Mouse (Mus musculus) forebrain, embryonic 14.5 days (tissue): ENCODE results near the gene Vars2. TPM values are rescaled to one million over a fixed set of nuclear protein-coding genes. Genes with fewer than 3 reads are reported as not detected.

Experiments used
- ATAC-seq: fragments of 200-750 bp; cut with Nextera tagmentation; 2 replicates; pipeline ENCODE4 v1.8.0; 2017; ENCODE audit warnings: mild to moderate bottlenecking, moderate library complexity
- DNase-seq: peaks from one replicate; pipeline ENCODE4 v3.0.0-alpha.2; 2015; ENCODE audit warnings: low spot score
- H3K27ac ChIP-seq: fragments of 300-500 bp; sonication (generic); 2 replicates; pipeline ENCODE4 v1.5.1; 2014; ENCODE audit warnings: low read depth, mild to moderate bottlenecking, control low read depth, low read length, moderate library complexity
- H3K27me3 ChIP-seq: fragments of 300-500 bp; sonication (generic); replicated peaks from 2 replicates; pipeline ENCODE4 v1.6.1; 2014; ENCODE audit warnings: low read length, control low read depth, mixed read lengths; ENCODE audit not compliant: control insufficient read depth, insufficient read depth
- H3K36me3 ChIP-seq: fragments of 300-500 bp; sonication (generic); 2 replicates; pipeline ENCODE4 v1.6.1; 2014; ENCODE audit warnings: low read length, control low read depth; ENCODE audit not compliant: control insufficient read depth, insufficient read depth
- H3K4me1 ChIP-seq: fragments of 300-500 bp; sonication (generic); 2 replicates; pipeline ENCODE4 v1.6.1; 2014; ENCODE audit warnings: antibody characterized with exemption, low read length, control low read depth; ENCODE audit not compliant: control insufficient read depth, insufficient read depth
- H3K4me2 ChIP-seq: fragments of 300-500 bp; sonication (generic); 2 replicates; pipeline ENCODE4 v1.6.1; 2014; ENCODE audit warnings: mild to moderate bottlenecking, control low read depth, low read length
- H3K4me3 ChIP-seq: fragments of 300-500 bp; sonication (generic); 2 replicates; pipeline ENCODE4 v1.5.1; 2014; ENCODE audit warnings: low read depth, low read length, control low read depth
- H3K9ac ChIP-seq: fragments of 300-500 bp; sonication (generic); 2 replicates; pipeline ENCODE4 v1.6.1; 2014; ENCODE audit warnings: mild to moderate bottlenecking, low read length, control low read depth, moderate library complexity
- H3K9me3 ChIP-seq: fragments of 300-500 bp; sonication (generic); replicated peaks from 2 replicates; pipeline ENCODE4 v1.6.1; 2016; ENCODE audit warnings: low read length, control low read depth, mixed read lengths; ENCODE audit not compliant: control insufficient read depth
- WGBS: fragments of 180-500 bp; shearing (Covaris S2); extraction: QIAGEN DNeasy Blood & Tissue Kit; methylation state at CpG from one replicate; pipeline ENCODE4 v1.1.7; 2014; 5-methylcytosine and 5-hydroxymethylcytosine counted together
- polyA plus RNA-seq: library from polyadenylated mRNA; unstranded; fragments of >200 nt; fragmentation: Nextera tagmentation; extraction: Ambion mirVana; gene quantifications from 2 replicates; pipeline ENCODE4 v1.2.1, GENCODE M21; 2014

Gene Vars2
- polyA plus RNA-seq, 1 experiment from 2014 or later: 9.3 TPM

DNA sequence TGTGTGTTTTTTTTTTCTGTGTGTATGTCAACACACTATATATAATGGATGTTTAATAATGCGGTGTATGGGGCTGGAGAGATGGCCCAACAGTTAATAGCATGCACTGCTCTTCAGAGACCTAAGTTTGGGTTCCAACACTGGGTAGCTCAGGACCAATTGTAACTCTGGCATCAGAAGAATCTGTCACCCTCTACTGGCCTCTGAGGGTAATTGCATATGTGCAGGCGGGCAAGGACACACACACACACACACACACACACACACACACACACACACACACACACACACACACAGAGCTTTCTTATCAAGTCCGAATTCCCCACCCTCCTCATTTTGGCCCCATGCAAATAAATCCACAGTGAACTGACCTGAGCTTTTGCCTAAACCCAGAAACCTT, 32.2 kb downstream of the Vars2 start:
- Histone ChIP-seq H3K27ac (no peak overlapping the region), H3K4me2 (no peak overlapping the region), H3K9me3 (no peaks in the 10 kb centered on the region), H3K36me3 (no peaks in the 10 kb centered on the region), H3K9ac (no peak overlapping the region), H3K27me3 (no peaks in the 10 kb centered on the region), H3K4me1 (peaks cover 3% of the 10 kb centered on the region; the same call in 1 of the 2 replicates), H3K4me3 (no peak overlapping the region)
- ATAC-seq (no peak), DNase-seq (peak; percentile 4)
- 83% methylated on average over 3 of the region's 3 CpGs for WGBS

DNA sequence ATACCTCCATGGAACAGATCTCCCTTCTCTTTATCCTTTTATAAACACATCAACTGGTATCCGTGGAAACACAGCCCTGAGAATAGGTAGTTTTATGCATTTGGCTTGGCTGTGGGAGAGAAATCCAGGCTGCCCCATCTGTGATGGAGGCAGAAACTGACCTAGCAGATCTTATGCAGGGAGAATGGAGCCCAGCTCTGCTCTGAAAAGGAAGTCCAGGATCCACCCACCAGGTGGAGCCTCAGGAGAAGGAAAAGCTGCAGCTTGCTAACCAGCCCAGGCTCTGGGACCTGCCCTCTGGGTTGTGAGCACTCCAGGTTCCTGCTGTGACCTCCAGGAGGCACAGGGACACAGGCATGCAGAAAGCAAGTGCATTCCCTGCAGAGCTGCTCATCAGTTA, 33.4 kb downstream of the Vars2 start:
- Histone ChIP-seq H3K4me1 (peaks cover 3% of the 10 kb centered on the region; the same call in 1 of the 2 replicates), H3K9me3 (no peaks in the 10 kb centered on the region), H3K4me2 (no peak overlapping the region), H3K9ac (no peak overlapping the region), H3K27me3 (no peaks in the 10 kb centered on the region), H3K27ac (no peak overlapping the region), H3K36me3 (no peaks in the 10 kb centered on the region), H3K4me3 (no peak overlapping the region)
- ATAC-seq: no peak
- WGBS: 3% methylated on average over 1 of the region's 1 CpGs
- peak; percentile 33 for DNase-seq

DNA sequence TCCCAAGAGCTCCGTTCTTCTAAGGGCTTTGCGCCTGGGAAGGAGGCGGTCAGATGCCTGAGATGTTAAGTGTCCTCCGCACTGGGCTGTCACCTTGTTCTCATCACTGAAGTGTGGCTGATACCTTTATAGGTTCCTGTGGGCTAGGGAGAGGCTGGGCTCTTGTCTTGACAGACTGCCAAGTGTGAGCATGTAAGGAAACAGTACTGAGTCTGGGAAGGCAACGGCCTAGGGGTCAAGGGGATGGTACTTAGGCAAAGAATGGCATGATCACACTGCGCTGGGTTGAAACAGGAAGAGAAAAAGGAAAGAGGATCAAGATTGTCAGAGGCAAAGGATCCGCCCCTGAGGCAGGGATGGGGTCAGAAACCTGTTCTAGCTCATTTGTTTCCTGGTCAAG, 40.9 kb downstream of the Vars2 start, which contains the start of gene Gm9573:
TSS of gene Gm9573 (minus strand) at position 101 of the 400 bp plus-strand sequence.
- DNase-seq (no peak), ATAC-seq (no peak)
- no peak within 1 kb of the TSS for H3K9ac ChIP-seq
- no peak within 1 kb of the TSS for H3K27ac ChIP-seq
- H3K36me3 ChIP-seq: no peaks in the 10 kb centered on the region
- no peaks in the 10 kb centered on the region for H3K4me1 ChIP-seq
- no peaks in the 10 kb centered on the region for H3K27me3 ChIP-seq
- no peak within 1 kb of the TSS for H3K4me3 ChIP-seq
- H3K4me2 ChIP-seq: no peak within 1 kb of the TSS
- no peaks in the 10 kb centered on the region for H3K9me3 ChIP-seq
- 92% methylated on average over 7 of the region's 7 CpGs for whole genome bisulfite sequencing

DNA sequence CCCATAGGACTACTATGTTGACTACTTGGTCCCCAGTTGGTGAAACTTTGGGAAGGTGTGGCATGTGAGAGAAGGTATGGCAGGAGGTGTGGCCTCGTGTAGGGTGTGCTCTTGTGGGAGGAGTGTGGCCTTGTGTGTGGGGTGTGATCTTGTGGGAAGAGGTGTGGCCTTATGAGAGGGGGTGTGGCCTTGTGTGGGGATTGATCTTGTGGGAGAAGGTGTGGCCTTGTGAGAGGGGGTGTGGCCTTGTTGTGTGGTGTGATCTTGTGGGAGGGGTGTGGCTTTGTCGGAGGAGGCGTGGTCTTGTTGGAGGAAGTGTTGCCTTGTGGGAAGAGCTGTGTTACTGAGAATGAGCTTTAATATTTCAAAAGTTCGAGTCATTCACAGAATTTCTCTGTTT, 50.3 kb downstream of the Vars2 start:
- Histone ChIP-seq H3K27me3 (no peaks in the 10 kb centered on the region), H3K36me3 (no peaks in the 10 kb centered on the region), H3K4me3 (no peak overlapping the region), H3K27ac (no peak overlapping the region), H3K9me3 (no peaks in the 10 kb centered on the region), H3K4me2 (no peak overlapping the region), H3K4me1 (no peaks in the 10 kb centered on the region), H3K9ac (no peak overlapping the region)
- no peak for ATAC-seq
- whole genome bisulfite sequencing: 79% methylated on average over 4 of the region's 4 CpGs
- DNase-seq: no peak

Other genes starting within 250 kb of the Vars2 start
- 0.28 and 0.38 TPM in 2 replicates for gene H2-Q6, start 242.7 kb downstream of the Vars2 start, polyA plus RNA-seq
- 1.5 and 2.0 TPM in 2 replicates for gene H2-Q7, start 228.4 kb downstream of the Vars2 start, polyA plus RNA-seq
- 0.23 TPM in 1 of 2 replicates, not detected in the other for gene H2-Q10, start 197.5 kb downstream of the Vars2 start, polyA plus RNA-seq
- 0.20 TPM in 1 of 2 replicates, not detected in the other for gene Pou5f1, start 161.6 kb downstream of the Vars2 start, polyA plus RNA-seq
- gene Tcf19, start 150.8 kb downstream of the Vars2 start, polyA plus RNA-seq: 40.8 and 48.8 TPM in 2 replicates
- 4.7 and 6.5 TPM in 2 replicates for gene Cchcr1, start 150.5 kb downstream of the Vars2 start, polyA plus RNA-seq
- 0.28 and 0.36 TPM in 2 replicates for gene Psors1c2, start 134.4 kb downstream of the Vars2 start, polyA plus RNA-seq
- 0.06 TPM in 1 of 2 replicates, not detected in the other for gene Cdsn, start 115.5 kb downstream of the Vars2 start, polyA plus RNA-seq
- gene 2300002M23Rik, start 100.1 kb downstream of the Vars2 start, polyA plus RNA-seq: not detected in 2 replicates
- gene Sfta2, start 66.0 kb downstream of the Vars2 start, polyA plus RNA-seq: 0.51 TPM in 1 of 2 replicates, not detected in the other
- gene Gm9573, start 41.0 kb downstream of the Vars2 start, polyA plus RNA-seq: not detected in 2 replicates
- not detected in 2 replicates for gene Mucl3, start 23.9 kb downstream of the Vars2 start, polyA plus RNA-seq
- gene Gtf2h4, start 6.1 kb upstream of the Vars2 start, polyA plus RNA-seq: 36.9 and 38.2 TPM in 2 replicates
- gene Ddr1, start 37.0 kb upstream of the Vars2 start, polyA plus RNA-seq: 62.0 and 74.5 TPM in 2 replicates
- 4.6 and 5.0 TPM in 2 replicates for gene Ier3, start 154.1 kb upstream of the Vars2 start, polyA plus RNA-seq
- gene Flot1, start 155.6 kb upstream of the Vars2 start, polyA plus RNA-seq: 68.5 and 78.2 TPM in 2 replicates
- gene Tubb5, start 170.7 kb upstream of the Vars2 start, polyA plus RNA-seq: 2,004 and 2,051 TPM in 2 replicates
- gene Mdc1, start 173.9 kb upstream of the Vars2 start, polyA plus RNA-seq: 12.2 and 14.4 TPM in 2 replicates
- 23.9 and 29.6 TPM in 2 replicates for gene Nrm, start 193.7 kb upstream of the Vars2 start, polyA plus RNA-seq
- gene Ppp1r18, start 198.0 kb upstream of the Vars2 start, polyA plus RNA-seq: 21.2 and 22.0 TPM in 2 replicates
- gene Dhx16, start 212.2 kb upstream of the Vars2 start, polyA plus RNA-seq: 29.3 and 31.8 TPM in 2 replicates
- gene 2310061I04Rik, start 229.8 kb upstream of the Vars2 start, polyA plus RNA-seq: 30.4 and 34.3 TPM in 2 replicates
- 313 and 439 TPM in 2 replicates for gene Atat1, start 242.5 kb upstream of the Vars2 start, polyA plus RNA-seq
- 58.4 and 68.8 TPM in 2 replicates for gene Mrps18b, start 248.8 kb upstream of the Vars2 start, polyA plus RNA-seq
- 34.9 and 44.5 TPM in 2 replicates for gene Ppp1r10, start 248.8 kb upstream of the Vars2 start, polyA plus RNA-seq